Mouse (Mus musculus): ENCODE measurements at regions not wholly inside any gene's neighbourhood (a gene's known extent, or its start where the extent isn't known, plus 50 kb on each side); places are given as distances from the start of the nearest gene placed in this dataset.

DNA sequence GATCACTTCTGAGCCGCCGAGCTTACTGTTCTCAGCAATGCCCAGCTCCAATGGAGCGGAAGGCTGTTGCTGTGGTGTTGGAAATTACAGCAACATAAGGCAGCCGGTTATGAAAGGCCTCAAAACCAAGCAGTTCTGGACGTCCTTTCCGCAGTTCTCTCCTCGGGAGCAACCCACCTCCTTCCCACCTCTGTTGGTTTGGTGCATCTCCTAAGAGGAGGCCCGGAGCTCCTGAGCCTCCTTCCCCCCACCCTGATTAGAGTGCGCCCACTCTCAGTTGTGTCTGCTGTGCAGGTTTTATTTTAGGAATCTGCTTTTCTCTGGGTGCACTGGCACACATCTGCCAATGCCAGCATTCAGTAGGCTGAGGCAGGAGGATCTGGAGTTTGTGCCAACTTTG is 144.0 kb downstream of the Mtx3 start:
- TF ChIP-seq POLR2A (IDR thresholded peaks at IDR 0.05; ENCODE audit: borderline replicate concordance, control insufficient read depth, low read depth, low read length) (no peak), CTCF (IDR thresholded peaks at IDR 0.05; ENCODE audit: control insufficient read depth, insufficient read depth, low read length) (no peak)
- Histone ChIP-seq H3K4me1 (ENCODE audit: control insufficient read depth, insufficient read depth, low read length) (no peaks in the 10 kb centered on the region), H3K4me3 (replicated peaks; ENCODE audit: control insufficient read depth, low read depth, low read length) (no peak overlapping the region), H3K27ac (ENCODE audit: control insufficient read depth, insufficient read depth, low read depth, low read length, poor library complexity) (no peak overlapping the region)
- WGBS = 85% methylated on average over 9 of the region's 9 CpGs

DNA sequence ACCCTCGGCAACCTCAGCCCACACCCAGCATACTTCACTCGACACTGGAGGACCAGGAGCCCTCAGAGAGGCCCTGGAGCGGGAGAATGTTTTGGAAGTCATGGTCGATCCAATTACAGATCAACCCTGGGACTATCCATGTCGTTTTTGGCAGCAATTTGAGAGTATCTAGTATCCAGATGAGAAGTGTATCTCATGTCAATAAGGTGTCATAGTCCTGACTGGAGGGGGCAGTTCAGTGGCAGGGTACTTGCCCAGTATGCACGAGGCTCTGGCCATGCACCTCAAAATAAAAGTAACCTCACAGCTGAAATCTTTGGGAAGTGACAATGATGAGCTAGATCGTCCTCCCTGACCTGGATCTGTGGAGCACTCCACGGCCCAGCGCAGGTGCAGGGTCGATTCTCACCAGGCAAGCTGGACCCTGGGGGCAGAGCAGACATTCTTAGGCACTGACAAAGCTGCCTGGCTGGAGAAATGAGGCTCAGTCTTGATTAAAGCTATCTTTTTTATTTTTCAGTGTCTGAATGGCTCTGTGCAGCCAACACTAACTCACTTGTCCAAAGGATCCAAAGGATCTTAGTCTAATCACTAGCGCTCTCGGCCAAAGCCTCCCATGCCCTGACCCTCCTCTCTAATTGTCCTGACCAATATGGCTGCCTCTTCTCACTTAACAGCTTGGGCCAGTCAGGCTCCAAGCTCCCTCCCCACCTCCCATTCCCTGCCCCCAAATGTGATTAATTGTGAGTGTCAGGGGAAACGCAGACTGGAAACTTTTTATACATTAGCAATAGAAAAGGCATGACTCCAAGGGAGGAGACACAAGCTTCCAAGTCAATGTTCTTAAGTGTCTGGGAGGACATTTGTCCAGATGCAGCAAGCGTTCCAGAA is 146.0 kb downstream of the Mtx3 start:
- TF ChIP-seq CTCF (IDR thresholded peaks at IDR 0.05; ENCODE audit: control insufficient read depth, insufficient read depth, low read length) (no peak), POLR2A (IDR thresholded peaks at IDR 0.05; ENCODE audit: borderline replicate concordance, control insufficient read depth, low read depth, low read length) (no peak)
- 82% methylated on average over 14 of the region's 14 CpGs for WGBS
- H3K4me3 ChIP-seq (replicated peaks; ENCODE audit: control insufficient read depth, low read depth, low read length) = no peak overlapping the region
- H3K27ac ChIP-seq (ENCODE audit: control insufficient read depth, insufficient read depth, low read depth, low read length, poor library complexity) = no peak overlapping the region
- H3K4me1 ChIP-seq (ENCODE audit: control insufficient read depth, insufficient read depth, low read length) = no peaks in the 10 kb centered on the region

Data from bone marrow, adult 2 months (tissue).